Mouse (Mus musculus) heart, postnatal 10 days (tissue): ENCODE data around the gene Trim14. TPM values are rescaled to one million over a fixed set of nuclear protein-coding genes. Genes with fewer than 3 reads are reported as not detected.
"Not testable (repeated sequence)": the region's sequence is repeated elsewhere in the genome, so short reads cannot be mapped to it uniquely, and the experiment has no call there.

Experiments
- DNase-seq, 2 experiments: peaks; one replicate each; pipeline ENCODE4 v3.0.0; 2021
- intact Hi-C: fragments of 180-260 bp; cut with DNase I; formaldehyde crosslinking; loops from one replicate; pipeline ENCODE4 v1.15.1; 2025
- total RNA-seq, 2 experiments: library from RNA; stranded (reverse); gene quantifications; 2 replicates each; pipeline ENCODE4 v1.2.3; 2021

Trim14 gene
- total RNA-seq, result under 1 TPM; 0.79 to 0.84 TPM

GRCm38 (mm10) chr4:46535840-46536361, at the start of gene Trim14:
Trim14 (minus strand) TSS chr4:46536141.
- peak; percentile 24 to 35 for DNase-seq
- intact Hi-C loops, result loop anchor here (10.0 kb wide), 1 partner anchor 119 kb away; the partner anchor contains the start of gene Tbc1d2

GRCm38 (mm10) chr4:46585041-46585810, 49.3 kb upstream of the Trim14 start:
- DNase-seq, result no peak
- intact Hi-C loops, result loop anchor here (1.0 kb wide), 1 partner anchor 11 kb away; no protein-coding TSS in a partner anchor

GRCm38 (mm10) chr4:46584536-46584935, 48.6 kb upstream of the Trim14 start:
- intact Hi-C loops, DNase-seq: not testable (repeated sequence)

- DNase-seq, intact Hi-C loops: not testable (repeated sequence)
Measured at GRCm38 (mm10) chr4:46584084-46584483, 48.1 kb upstream of the Trim14 start.

- intact Hi-C loops, DNase-seq: not testable (repeated sequence)
Measured at GRCm38 (mm10) chr4:46582024-46582423, 46.1 kb upstream of the Trim14 start.

- not testable (repeated sequence) for DNase-seq
Measured at GRCm38 (mm10) chr4:46581577-46581976, 45.6 kb upstream of the Trim14 start.

GRCm38 (mm10) chr4:46580799-46581243, 44.9 kb upstream of the Trim14 start:
- DNase-seq, intact Hi-C loops: not testable (repeated sequence)

More at GRCm38 (mm10) chr4:46581577-46581976, 45.6 kb upstream of the Trim14 start:
- intact Hi-C loops, result not testable (repeated sequence)

GRCm38 (mm10) chr4:46578796-46579346, 42.9 kb upstream of the Trim14 start:
- DNase-seq, intact Hi-C loops: not testable (repeated sequence)

- no peak for DNase-seq
- intact Hi-C loops, result no loop called here
Measured at GRCm38 (mm10) chr4:46578228-46578627, 42.3 kb upstream of the Trim14 start.

- intact Hi-C loops, DNase-seq: not testable (repeated sequence)
Measured at GRCm38 (mm10) chr4:46575509-46576284, 39.8 kb upstream of the Trim14 start.

- intact Hi-C loops, result loop anchor here (1.0 kb wide), 1 partner anchor 10 kb away; no protein-coding TSS in a partner anchor
- DNase-seq, result no peak
Measured at GRCm38 (mm10) chr4:46574841-46575240, 38.9 kb upstream of the Trim14 start.

- no peak for DNase-seq
- intact Hi-C loops, result loop anchor here (1.0 kb wide), 1 partner anchor 11 kb away; no protein-coding TSS in a partner anchor
Measured at GRCm38 (mm10) chr4:46574024-46574753, 38.2 kb upstream of the Trim14 start.

GRCm38 (mm10) chr4:46572616-46573015, 36.7 kb upstream of the Trim14 start:
- intact Hi-C loops, result no loop called here
- DNase-seq, result no peak

- intact Hi-C loops, result no loop called here
- DNase-seq, result no peak
Measured at GRCm38 (mm10) chr4:46571744-46572143, 35.8 kb upstream of the Trim14 start.

- intact Hi-C loops, result no loop called here
- no peak for DNase-seq
Measured at GRCm38 (mm10) chr4:46569671-46570070, 33.7 kb upstream of the Trim14 start.

GRCm38 (mm10) chr4:46568169-46568568, 32.2 kb upstream of the Trim14 start:
- intact Hi-C loops, result no loop called here
- no peak for DNase-seq

- intact Hi-C loops, result no loop called here
- DNase-seq, result no peak
Measured at GRCm38 (mm10) chr4:46566931-46567671, 31.2 kb upstream of the Trim14 start.

GRCm38 (mm10) chr4:46565393-46565955, 29.5 kb upstream of the Trim14 start:
- intact Hi-C loops, result no loop called here
- DNase-seq, result no peak

GRCm38 (mm10) chr4:46564247-46564646, 28.3 kb upstream of the Trim14 start:
- DNase-seq, result no peak
- intact Hi-C loops, result no loop called here
